Mouse (Mus musculus) G1E (cell line): ENCODE measurements around the gene Trim2.

ENCODE experiments used
- CTCF ChIP-seq: IDR thresholded peaks from 2 replicates; pipeline ENCODE4 v1.5.1; 2012; ENCODE audit warnings: low read depth, low read length, inconsistent platforms, mixed read lengths
- GATA1 ChIP-seq: IDR thresholded peaks from 2 replicates; pipeline ENCODE4 v1.6.1; 2012; ENCODE audit warnings: borderline replicate concordance, low read length, inconsistent platforms, mixed read lengths
- POLR2AphosphoS5 ChIP-seq: IDR thresholded peaks from 2 replicates; pipeline ENCODE4 v1.6.1; 2012; ENCODE audit warnings: low read depth, low read length, inconsistent platforms; ENCODE audit not compliant: insufficient replicate concordance
- TAL1 ChIP-seq: conservative IDR thresholded peaks from 2 replicates; pipeline ENCODE4 v1.6.1; 2012; ENCODE audit warnings: low read depth, low read length, inconsistent platforms, mixed read lengths

- TF ChIP-seq CTCF (no peak), GATA1 (no peak), TAL1 (no peak), POLR2AphosphoS5 (no peak)
Observed at GRCm38 (mm10) chr3:84246421-84246861, 60.2 kb downstream of the Trim2 start.
